Mouse (Mus musculus) embryonic facial prominence, embryonic 11.5 days (tissue): ENCODE measurements at regions not wholly inside any gene's neighbourhood (a gene's known extent, or its start where the extent isn't known, plus 50 kb on each side); places are given as distances from the start of the nearest gene placed in this dataset.

Source experiments
- ATAC-seq: fragments of 200-750 bp; cut with Nextera tagmentation; replicated peaks from 2 replicates; pipeline ENCODE4 v1.8.0; 2017; ENCODE audit warnings: low read depth; ENCODE audit not compliant: insufficient number of reproducible peaks, low FRiP score, low TSS enrichment
- DNase-seq: peaks from one replicate; pipeline ENCODE4 v3.0.0-alpha.2; 2015; ENCODE audit warnings: low spot score
- H3K27ac ChIP-seq: fragments of 300-500 bp; sonication (generic); replicated peaks from 2 replicates; pipeline ENCODE4 v1.5.1; 2014; ENCODE audit warnings: mild to moderate bottlenecking, low read depth, low read length, control low read depth
- H3K27me3 ChIP-seq: fragments of 300-500 bp; sonication (generic); 2 replicates; pipeline ENCODE4 v1.6.1; 2014; ENCODE audit warnings: mild to moderate bottlenecking, low read length, moderate library complexity, mixed read lengths; ENCODE audit not compliant: control insufficient read depth, insufficient read depth
- H3K36me3 ChIP-seq: fragments of 300-500 bp; sonication (generic); replicated peaks from 2 replicates; pipeline ENCODE4 v1.6.1; 2014; ENCODE audit warnings: low read depth, mild to moderate bottlenecking, low read length, moderate library complexity, mixed read lengths; ENCODE audit not compliant: control insufficient read depth, insufficient read depth
- H3K4me1 ChIP-seq: fragments of 300-500 bp; sonication (generic); 2 replicates; pipeline ENCODE4 v1.6.1; 2014; ENCODE audit warnings: low read length, mixed read lengths; ENCODE audit not compliant: control insufficient read depth, insufficient read depth
- H3K4me2 ChIP-seq: fragments of 300-500 bp; sonication (generic); 2 replicates; pipeline ENCODE4 v1.6.1; 2014; ENCODE audit warnings: low read depth, mild to moderate bottlenecking, control low read depth, low read length, moderate library complexity
- H3K4me3 ChIP-seq: fragments of 300-500 bp; sonication (generic); 2 replicates; pipeline ENCODE4 v1.5.1; 2014; ENCODE audit warnings: low read depth, low read length, control low read depth
- H3K9ac ChIP-seq: fragments of 300-500 bp; sonication (generic); replicated peaks from 2 replicates; pipeline ENCODE4 v1.6.1; 2014; ENCODE audit warnings: mild to moderate bottlenecking, control low read depth, low read length
- H3K9me3 ChIP-seq: fragments of 300-500 bp; sonication (generic); replicated peaks from 2 replicates; pipeline ENCODE4 v1.6.1; 2016; ENCODE audit warnings: mild to moderate bottlenecking, low read length, inconsistent platforms, mixed read lengths; ENCODE audit not compliant: control insufficient read depth
- WGBS: fragments of 180-500 bp; shearing (Covaris S2); extraction: QIAGEN DNeasy Blood & Tissue Kit; methylation state at CpG from one replicate; pipeline ENCODE4 v1.1.7; 2014; 5-methylcytosine and 5-hydroxymethylcytosine counted together

DNA sequence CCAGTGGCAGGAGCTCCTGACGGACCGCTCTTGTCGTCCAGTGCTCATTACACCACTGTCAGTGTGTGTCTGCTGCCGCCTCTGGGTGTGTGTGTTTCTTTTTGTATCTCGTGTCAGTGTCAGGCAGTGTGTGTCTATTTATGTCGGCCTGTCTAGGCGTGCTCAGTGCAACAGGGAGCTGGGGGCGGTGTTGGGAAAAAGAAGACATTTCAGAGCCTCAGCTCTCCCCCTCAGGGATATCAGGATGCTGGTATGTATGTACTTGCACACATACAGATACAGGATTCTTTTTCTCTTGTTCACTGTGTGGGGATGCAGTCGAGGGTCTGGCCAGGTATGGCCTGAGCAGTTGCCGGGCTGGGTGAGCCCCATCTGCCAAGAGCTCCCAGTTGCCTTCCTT lies 58.8 kb upstream of the Polg start:
- H3K4me2 ChIP-seq, result no peak overlapping the region
- H3K9me3 ChIP-seq, result no peaks in the 10 kb centered on the region
- DNase-seq (no peak), ATAC-seq (no peak)
- H3K27me3 ChIP-seq, result peaks cover 19% of the 10 kb centered on the region
- H3K27ac ChIP-seq, result no peak overlapping the region
- no peaks in the 10 kb centered on the region for H3K36me3 ChIP-seq
- H3K9ac ChIP-seq, result no peak overlapping the region
- 55% methylated on average over 10 of the region's 10 CpGs for WGBS
- H3K4me1 ChIP-seq, result no peaks in the 10 kb centered on the region
- no peak overlapping the region for H3K4me3 ChIP-seq

DNA sequence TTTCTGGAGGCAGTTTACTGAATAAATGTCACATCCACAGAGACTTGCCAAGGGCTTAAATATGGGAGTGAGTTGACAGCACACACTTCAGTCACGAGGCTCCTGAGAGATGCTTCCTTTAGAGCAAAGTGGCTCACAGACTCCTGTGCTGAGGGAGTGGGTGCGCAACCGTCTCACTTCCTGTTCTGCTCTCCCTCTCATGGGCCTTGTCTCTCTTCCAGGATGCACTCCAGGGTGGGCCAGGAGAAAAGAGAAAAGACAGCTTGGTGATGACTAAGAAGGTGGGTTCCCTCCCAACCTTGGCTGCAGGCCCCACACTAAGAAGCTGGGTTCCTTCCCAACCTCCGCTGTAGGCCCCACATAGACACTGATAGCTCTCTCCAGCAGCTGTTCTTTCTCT lies 57.5 kb upstream of the Polg start:
- Histone ChIP-seq H3K36me3 (no peaks in the 10 kb centered on the region), H3K9me3 (no peaks in the 10 kb centered on the region), H3K4me2 (no peak overlapping the region), H3K4me3 (no peak overlapping the region), H3K27me3 (peaks cover 16% of the 10 kb centered on the region), H3K4me1 (no peaks in the 10 kb centered on the region), H3K9ac (no peak overlapping the region), H3K27ac (no peak overlapping the region)
- no peak for ATAC-seq
- WGBS, result 73% methylated on average over 4 of the region's 4 CpGs
- DNase-seq, result no peak

DNA sequence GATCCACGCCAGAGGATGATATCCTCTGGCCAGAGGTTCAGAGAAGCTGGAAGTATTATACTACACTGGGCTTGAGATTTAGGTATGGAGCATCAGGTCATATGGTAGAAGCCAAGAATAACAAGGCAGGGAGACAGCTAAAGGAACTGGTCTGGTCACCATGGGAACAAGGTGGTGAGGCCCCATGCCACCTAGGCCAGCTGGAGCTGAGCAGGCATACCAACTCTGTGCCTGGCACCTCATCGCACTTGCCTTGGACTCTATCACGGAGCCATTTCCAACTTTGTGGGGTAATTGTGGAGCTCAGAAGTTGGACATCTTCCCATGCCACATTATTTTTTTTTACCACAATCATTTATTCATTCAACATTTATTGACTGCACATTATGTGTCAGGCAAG lies 55.9 kb upstream of the Polg start:
- Histone ChIP-seq H3K9me3 (no peaks in the 10 kb centered on the region), H3K27me3 (peaks cover 20% of the 10 kb centered on the region), H3K9ac (no peak overlapping the region), H3K4me1 (no peaks in the 10 kb centered on the region), H3K36me3 (no peaks in the 10 kb centered on the region), H3K27ac (no peak overlapping the region), H3K4me2 (no peak overlapping the region), H3K4me3 (no peak overlapping the region)
- DNase-seq (no peak), ATAC-seq (no peak)
- WGBS, result 80% methylated on average over 3 of the region's 3 CpGs

DNA sequence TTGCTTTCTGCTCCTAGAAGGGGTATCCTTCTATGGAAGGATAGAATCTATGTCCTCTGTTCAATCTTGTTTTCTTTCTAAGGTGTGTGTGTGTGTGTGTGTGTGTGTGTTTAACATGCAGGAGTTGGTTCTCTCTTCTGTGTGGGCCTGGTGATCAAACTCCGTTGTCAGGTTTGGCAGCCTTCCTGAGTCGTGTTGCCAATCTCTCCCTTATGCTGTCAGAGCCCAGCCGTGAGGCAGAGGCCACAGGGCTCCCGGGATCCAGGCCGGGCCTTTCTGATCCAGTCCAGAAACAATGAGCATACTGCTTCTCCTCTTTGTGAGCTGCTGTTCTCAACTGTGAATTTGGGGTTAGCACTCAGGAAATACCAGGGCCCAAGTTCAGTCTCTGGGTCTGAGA lies 55.1 kb upstream of the Polg start:
- H3K9me3 ChIP-seq, result no peaks in the 10 kb centered on the region
- no peaks in the 10 kb centered on the region for H3K36me3 ChIP-seq
- H3K4me3 ChIP-seq, result no peak overlapping the region
- no peak overlapping the region for H3K27ac ChIP-seq
- DNase-seq (no peak), ATAC-seq (no peak)
- H3K9ac ChIP-seq, result no peak overlapping the region
- no peaks in the 10 kb centered on the region for H3K4me1 ChIP-seq
- WGBS, result 49% methylated on average over 5 of the region's 5 CpGs
- peaks cover 23% of the 10 kb centered on the region for H3K27me3 ChIP-seq
- H3K4me2 ChIP-seq, result no peak overlapping the region

DNA sequence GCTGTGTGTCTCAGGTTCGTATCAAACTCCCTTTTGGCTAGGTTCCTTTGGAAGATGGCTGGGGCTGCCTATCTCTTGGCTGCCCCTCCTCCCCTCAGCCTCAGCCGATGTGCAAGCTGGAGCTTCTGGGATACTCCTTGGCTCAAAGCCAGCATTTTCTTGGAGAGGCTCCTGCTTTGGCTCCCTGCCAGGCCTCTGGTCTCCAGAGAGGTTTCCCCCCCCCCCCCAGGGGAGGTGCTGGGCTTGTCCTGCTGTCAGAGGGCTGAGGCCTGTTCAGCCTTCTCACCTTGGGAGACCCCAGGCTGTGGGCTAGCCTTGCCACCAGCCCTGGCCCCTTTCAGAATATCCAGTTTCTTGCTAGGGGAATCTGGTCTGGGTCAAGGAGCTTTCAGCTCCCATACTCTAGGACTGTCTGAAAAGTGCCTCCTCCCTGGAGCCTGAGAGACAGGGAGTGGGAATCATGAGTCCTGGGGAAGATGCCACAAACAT lies 54.1 kb upstream of the Polg start:
- ATAC-seq, result no peak
- H3K4me1 ChIP-seq, result no peaks in the 10 kb centered on the region; the same call in 1 of the 2 replicates
- H3K27me3 ChIP-seq, result peaks cover 31% of the 10 kb centered on the region
- no peaks in the 10 kb centered on the region for H3K36me3 ChIP-seq
- H3K9me3 ChIP-seq, result no peaks in the 10 kb centered on the region
- H3K9ac ChIP-seq, result no peak overlapping the region
- 34% methylated on average over 2 of the region's 2 CpGs for WGBS
- no peak overlapping the region for H3K4me2 ChIP-seq
- H3K27ac ChIP-seq, result no peak overlapping the region
- peak; percentile 36 for DNase-seq
- no peak overlapping the region for H3K4me3 ChIP-seq

DNA sequence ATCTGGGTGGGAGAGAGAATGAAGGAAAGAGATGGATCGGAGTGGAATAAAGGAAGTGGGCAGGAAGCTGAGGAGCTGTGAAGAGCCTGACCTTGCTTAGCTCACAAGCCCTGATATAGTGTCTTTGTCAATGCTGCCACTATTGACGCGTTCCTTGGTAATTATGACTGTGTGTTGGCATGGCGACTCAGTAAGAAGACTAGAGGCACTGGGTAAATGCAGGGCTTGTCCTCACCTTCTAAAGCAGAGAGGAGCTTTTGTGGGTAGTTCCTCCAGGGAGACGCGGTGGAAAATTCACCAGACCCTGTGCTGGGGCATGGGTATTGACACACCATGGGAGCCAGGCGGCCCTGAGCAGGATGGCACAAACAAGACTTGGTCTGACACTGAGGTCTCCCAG lies 52.8 kb upstream of the Polg start:
- no peak overlapping the region for H3K4me2 ChIP-seq
- 0 out of 2 replicates have a peak, but pooled peaks have one; percentile 24 for ATAC-seq
- DNase-seq, result no peak
- H3K27ac ChIP-seq, result no peak overlapping the region
- WGBS, result 44% methylated on average over 7 of the region's 7 CpGs
- H3K9ac ChIP-seq, result no peak overlapping the region
- peaks cover 44% of the 10 kb centered on the region for H3K27me3 ChIP-seq
- H3K9me3 ChIP-seq, result no peaks in the 10 kb centered on the region
- no peaks in the 10 kb centered on the region; the same call in 1 of the 2 replicates for H3K4me1 ChIP-seq
- no peaks in the 10 kb centered on the region for H3K36me3 ChIP-seq
- no peak overlapping the region for H3K4me3 ChIP-seq

DNA sequence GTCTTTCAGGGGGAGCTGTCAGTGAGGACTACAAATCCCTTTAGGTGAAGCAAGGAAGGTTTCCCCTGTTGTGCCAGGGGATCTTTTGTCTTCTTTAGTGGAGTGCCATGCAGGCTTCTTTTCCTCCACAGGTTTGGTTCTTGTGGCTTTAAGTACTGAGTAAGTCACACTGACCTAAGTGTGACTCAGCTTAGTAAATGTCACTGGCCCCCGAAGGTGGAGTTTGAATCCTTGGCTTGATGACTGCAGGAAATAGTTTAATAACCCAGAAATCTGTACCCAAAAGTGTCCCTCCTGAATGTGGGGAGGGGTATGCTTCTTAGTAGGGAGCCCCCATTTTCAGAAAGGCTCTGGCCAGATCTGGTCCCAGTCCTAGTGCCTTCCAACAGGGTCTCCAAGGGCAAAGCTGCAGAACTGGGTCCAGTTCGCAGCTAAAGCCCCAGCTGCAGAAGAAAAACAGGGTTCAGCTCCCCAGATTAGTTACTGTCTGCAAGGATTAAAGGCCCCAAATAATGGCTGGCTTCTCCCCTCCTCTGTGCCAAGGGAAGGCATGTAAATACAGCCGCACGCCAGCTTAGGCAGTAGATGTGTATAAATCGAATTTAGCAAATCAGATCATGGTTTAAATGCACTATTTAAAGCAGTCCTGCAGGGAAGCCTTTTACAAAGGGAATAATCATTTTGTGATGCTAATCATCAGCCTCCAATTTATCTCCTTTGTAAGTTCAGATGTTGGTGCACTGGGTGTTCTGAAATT lies 51.6 kb upstream of the Polg start:
- Histone ChIP-seq H3K36me3 (no peaks in the 10 kb centered on the region), H3K4me1 (no peaks in the 10 kb centered on the region; the same call in 1 of the 2 replicates), H3K27ac (no peak overlapping the region), H3K4me3 (no peak overlapping the region), H3K4me2 (no peak overlapping the region), H3K9me3 (no peaks in the 10 kb centered on the region), H3K9ac (no peak overlapping the region), H3K27me3 (peaks cover 55% of the 10 kb centered on the region)
- DNase-seq, result no peak
- WGBS, result 53% methylated on average over 5 of the region's 5 CpGs
- no peak for ATAC-seq

DNA sequence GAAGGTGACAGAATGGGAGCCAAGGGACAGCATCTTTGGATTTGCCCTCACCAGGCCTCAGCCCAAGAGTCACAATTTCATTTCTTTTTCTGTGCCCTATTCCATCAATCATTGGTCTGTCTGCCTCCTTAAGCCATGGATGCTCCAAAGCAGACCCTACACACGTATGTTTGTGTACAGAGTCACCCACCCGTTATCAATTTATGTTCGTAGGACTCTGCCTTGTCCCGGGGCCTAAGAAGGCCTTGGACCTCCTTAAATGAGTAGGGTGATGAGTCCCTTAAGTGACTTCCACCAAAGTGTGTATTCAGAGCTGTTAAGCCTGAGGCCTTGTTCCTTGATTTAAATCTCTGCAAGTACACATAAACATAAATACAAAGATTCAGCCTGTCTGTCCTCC lies 50.1 kb upstream of the Polg start:
- Histone ChIP-seq H3K27me3 (peaks cover 66% of the 10 kb centered on the region), H3K9me3 (no peaks in the 10 kb centered on the region), H3K36me3 (no peaks in the 10 kb centered on the region), H3K9ac (no peak overlapping the region), H3K4me3 (no peak overlapping the region), H3K4me2 (no peak overlapping the region), H3K27ac (no peak overlapping the region), H3K4me1 (no peaks in the 10 kb centered on the region; the same call in 1 of the 2 replicates)
- DNase-seq (no peak), ATAC-seq (no peak)
- WGBS, result 77% methylated on average over 4 of the region's 4 CpGs
